Comparison of ENCODE assay signal across 14 mouse cellular contexts in genomic region chr3:49946845-49947244, GRCm38 (mm10).
A peak's percentile ranks its signal among the peaks of the same experiment; 100 is the strongest.
DNase-seq lines count a peak whose midpoint lies in the region; ATAC-seq and TF ChIP-seq lines count a peak whose summit lies in the region.
"Had no signal": no experiment of that assay in that cellular context is flagged by ENCODE, and none has a peak within 500 bp of the region (broad histone marks: within the 10 kb centered on the region; RNA-seq: fewer than 3 reads in every experiment).

No protein-coding gene starts in this region.

- ATAC-seq in lung, embryonic 14.5 days (ENCODE audit: insufficient read depth) = peak; percentile 91
- ATAC-seq in stomach, postnatal 0 days (ENCODE audit: low FRiP score, low TSS enrichment) = no peak
- no peak for ATAC-seq in liver, embryonic 12.5 days
- ATAC-seq: hindbrain, postnatal 0 days had no signal

- H3K36me3 ChIP-seq in lung, embryonic 14.5 days (ENCODE audit: insufficient read depth) = no peaks in the 10 kb centered on the region
- H3K36me3 ChIP-seq in stomach, postnatal 0 days (ENCODE audit: control insufficient read depth, insufficient read depth, low read length) = no peaks in the 10 kb centered on the region
- no peaks in the 10 kb centered on the region for H3K36me3 ChIP-seq in liver, embryonic 12.5 days

- DNase-seq in lung, embryonic 14.5 days = peak; percentile 96
- no peak for DNase-seq in lung, adult 2 months
- peak; percentile 41 for DNase-seq in heart, postnatal 4 days
- peak; percentile 54 to 61 for DNase-seq in kidney, postnatal 4 days
- DNase-seq in stomach, postnatal 0 days (ENCODE audit: low spot score) = peak; percentile 12
- no peak for DNase-seq in cerebellum, adult 11-12 months
- DNase-seq in spleen, postnatal 14 days (ENCODE audit: low spot score in 2 of 2) = no peak
- DNase-seq: cerebellum, adult 18-20 months; gastrocnemius, postnatal 36 days; midbrain, embryonic 14.5 days; thymus, postnatal 25 days had no signal

- no peak for TF ChIP-seq POLR2A in lung, adult 2 months (IDR thresholded peaks at IDR 0.05; ENCODE audit: borderline replicate concordance, extremely low read depth, low read depth, low read length)

- 13% methylated on average over 2 of the region's 2 CpGs for WGBS in lung, embryonic 14.5 days
- 25% methylated on average over 2 of the region's 2 CpGs for WGBS in lung, adult 2 months
- WGBS in stomach, postnatal 0 days = 20% methylated on average over 2 of the region's 2 CpGs
- 24% methylated on average over 2 of the region's 2 CpGs for WGBS in liver, embryonic 12.5 days (ENCODE audit: insufficient replicate concordance)

- no peak for TF ChIP-seq CTCF in lung, embryonic 14.5 days (IDR thresholded peaks at IDR 0.05; ENCODE audit: low read depth)
- no peak for TF ChIP-seq CTCF in lung, adult 2 months (IDR thresholded peaks at IDR 0.05; ENCODE audit: insufficient read depth, low read length)
- no peak for TF ChIP-seq CTCF in stomach, postnatal 0 days (IDR thresholded peaks at IDR 0.05; ENCODE audit: low read depth)

- H3K9ac ChIP-seq in lung, embryonic 14.5 days = no peak overlapping the region
- no peak overlapping the region for H3K9ac ChIP-seq in stomach, postnatal 0 days (ENCODE audit: low read length)
- H3K9ac ChIP-seq in liver, embryonic 12.5 days = no peak overlapping the region

- no peak overlapping the region for H3K27ac ChIP-seq in lung, embryonic 14.5 days (ENCODE audit: low read depth)
- H3K27ac ChIP-seq in stomach, postnatal 0 days (replicated peaks) = no peak overlapping the region
- no peak overlapping the region for H3K27ac ChIP-seq in liver, embryonic 12.5 days
- H3K27ac ChIP-seq: hindbrain, postnatal 0 days had no signal

- H3K4me1 ChIP-seq in lung, embryonic 14.5 days (ENCODE audit: insufficient read depth) = peaks cover 6% of the 10 kb centered on the region; the same call in 1 of the 2 replicates
- no peaks in the 10 kb centered on the region for H3K4me1 ChIP-seq in lung, adult 2 months (ENCODE audit: control insufficient read depth, insufficient read depth, low read length)
- no peaks in the 10 kb centered on the region for H3K4me1 ChIP-seq in stomach, postnatal 0 days (replicated peaks; ENCODE audit: control insufficient read depth, insufficient read depth)
- H3K4me1 ChIP-seq in liver, embryonic 12.5 days = no peaks in the 10 kb centered on the region

- H3K4me3 ChIP-seq in lung, embryonic 14.5 days (ENCODE audit: low read depth, low read length) = no peak overlapping the region
- no peak overlapping the region for H3K4me3 ChIP-seq in lung, adult 2 months (replicated peaks; ENCODE audit: extremely low read depth, low read depth, low read length)
- no peak overlapping the region for H3K4me3 ChIP-seq in stomach, postnatal 0 days (ENCODE audit: low read depth, low read length)
- H3K4me3 ChIP-seq in liver, embryonic 12.5 days = no peak overlapping the region
- H3K4me3 ChIP-seq: erythroblast, embryonic 14.5 days had no signal

- H3K9me3 ChIP-seq in lung, embryonic 14.5 days (ENCODE audit: low read depth, low read length) = no peaks in the 10 kb centered on the region
- no peaks in the 10 kb centered on the region for H3K9me3 ChIP-seq in stomach, postnatal 0 days (ENCODE audit: control insufficient read depth, low read length)
- H3K9me3 ChIP-seq in liver, embryonic 12.5 days (replicated peaks) = no peaks in the 10 kb centered on the region

- peak; percentile 60 for TF ChIP-seq EP300 in stomach, postnatal 0 days (optimal IDR thresholded peaks at IDR 0.05)

- no peak overlapping the region for H3K4me2 ChIP-seq in lung, embryonic 14.5 days
- no peak overlapping the region for H3K4me2 ChIP-seq in stomach, postnatal 0 days (replicated peaks; ENCODE audit: low read depth)
- H3K4me2 ChIP-seq in liver, embryonic 12.5 days = no peak overlapping the region

- no peaks in the 10 kb centered on the region for H3K27me3 ChIP-seq in lung, embryonic 14.5 days (ENCODE audit: insufficient read depth, low read length)
- no peaks in the 10 kb centered on the region for H3K27me3 ChIP-seq in stomach, postnatal 0 days (ENCODE audit: control insufficient read depth, insufficient read depth, low read length)
- no peaks in the 10 kb centered on the region for H3K27me3 ChIP-seq in liver, embryonic 12.5 days (replicated peaks)

Comparison
In these comparisons a context has a peak if more than half of its experiments do, and no peak if none do; other contexts are left out.
1. DNase-seq: peak in lung, embryonic 14.5 days (single experiment), heart, postnatal 4 days (single experiment), kidney, postnatal 4 days (2 of 2) and stomach, postnatal 0 days (single experiment); none in lung, adult 2 months (single experiment), cerebellum, adult 11-12 months (single experiment) and spleen, postnatal 14 days (0 of 2).